Mouse (Mus musculus) ES-Bruce4 (cell line): ENCODE measurements around the gene Dpy30.

ENCODE experiments used
- CTCF ChIP-seq: IDR thresholded peaks from one replicate; pipeline ENCODE4 v1.8.1; 2011; ENCODE audit warnings: low read depth, low read length
- EP300 ChIP-seq: IDR thresholded peaks from 2 replicates; pipeline ENCODE4 v1.6.1; 2011; ENCODE audit warnings: low read depth, low read length; ENCODE audit not compliant: insufficient read depth

DNA sequence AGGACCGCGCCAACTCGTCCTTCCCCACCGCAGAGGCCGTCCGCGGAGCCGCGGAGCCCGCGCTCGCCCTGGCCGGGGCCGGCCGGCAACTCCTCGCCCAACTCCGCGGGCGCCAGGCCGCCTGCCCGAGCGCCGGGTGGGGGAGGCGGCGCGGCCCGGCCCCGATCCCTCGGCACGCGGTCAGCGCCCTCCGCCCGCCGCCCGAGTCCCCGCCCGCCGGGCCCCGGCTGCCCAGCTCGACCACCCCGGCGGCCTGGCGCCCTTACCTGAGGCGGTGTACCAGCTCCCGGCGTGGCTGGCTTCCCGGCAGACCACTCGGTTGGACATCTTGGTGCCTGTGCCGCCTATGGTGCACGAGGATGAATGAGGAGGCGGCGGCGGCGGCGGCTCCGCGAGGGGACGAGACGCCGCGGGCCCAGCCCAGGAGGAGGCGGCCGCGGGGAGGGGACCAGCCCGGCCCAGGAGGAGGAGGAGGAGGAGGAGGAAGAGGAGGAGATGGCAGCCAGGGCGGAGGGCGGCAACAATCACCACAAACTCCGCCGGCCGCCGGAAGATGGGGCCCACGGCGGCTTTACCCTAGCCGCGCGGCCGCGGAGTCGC lies 29.2 kb downstream of the Dpy30 start:
- no peak for TF ChIP-seq EP300
- TF ChIP-seq CTCF: no peak
